Mouse (Mus musculus) ES-Bruce4 (cell line): Measurements from ENCODE around the gene Bcl7b. TPM values are rescaled to one million over a fixed set of nuclear protein-coding genes. Genes with fewer than 3 reads are reported as not detected.

Source experiments
- H3K27ac ChIP-seq: 2 replicates; pipeline ENCODE4 v1.5.1; 2012; ENCODE audit warnings: low read length, inconsistent platforms; ENCODE audit not compliant: insufficient read depth
- H3K27me3 ChIP-seq: 2 replicates; pipeline ENCODE4 v1.6.1; 2012; ENCODE audit warnings: mild to moderate bottlenecking, low read length, inconsistent platforms; ENCODE audit not compliant: control insufficient read depth, poor library complexity, insufficient read depth, severe bottlenecking
- H3K36me3 ChIP-seq: 2 replicates; pipeline ENCODE4 v1.6.1; 2012; ENCODE audit warnings: inconsistent platforms, mild to moderate bottlenecking, low read length, moderate library complexity; ENCODE audit not compliant: control insufficient read depth, poor library complexity, insufficient read depth, severe bottlenecking
- H3K4me1 ChIP-seq: one replicate; pipeline ENCODE4 v1.8.1; 2011; ENCODE audit warnings: low read length; ENCODE audit not compliant: control insufficient read depth, insufficient read depth
- H3K4me3 ChIP-seq: 2 replicates; pipeline ENCODE4 v1.5.1; 2011; ENCODE audit warnings: low read depth, mild to moderate bottlenecking, low read length
- H3K9ac ChIP-seq: 2 replicates; pipeline ENCODE4 v1.6.1; 2012; ENCODE audit warnings: low read depth, mild to moderate bottlenecking, inconsistent platforms; ENCODE audit not compliant: poor library complexity, severe bottlenecking
- H3K9me3 ChIP-seq: replicated peaks from 2 replicates; pipeline ENCODE4 v1.6.1; 2012; ENCODE audit warnings: mild to moderate bottlenecking, low read length, inconsistent platforms; ENCODE audit not compliant: control insufficient read depth, poor library complexity, insufficient read depth, severe bottlenecking
- CTCF ChIP-seq: IDR thresholded peaks from one replicate; pipeline ENCODE4 v1.8.1; 2011; ENCODE audit warnings: low read depth, low read length
- EP300 ChIP-seq: IDR thresholded peaks from 2 replicates; pipeline ENCODE4 v1.6.1; 2011; ENCODE audit warnings: low read depth, low read length; ENCODE audit not compliant: insufficient read depth
- POLR2A ChIP-seq: IDR thresholded peaks from one replicate; pipeline ENCODE4 v1.8.1; 2011; ENCODE audit warnings: low read length; ENCODE audit not compliant: insufficient read depth
- polyA plus RNA-seq: library from polyadenylated mRNA; stranded (reverse); fragments of >200 nt; gene quantifications from 2 replicates; pipeline ENCODE4 v1.2.4, GENCODE M21; 2011; ENCODE audit warnings: low read depth; ENCODE audit not compliant: missing spikeins, insufficient read depth, insufficient read length

The Bcl7b gene
- polyA plus RNA-seq, 1 experiment = 19.5 TPM

GRCm38 (mm10) chr5:135187349-135188213 is 19.5 kb downstream of the Bcl7b start:
- H3K4me1 ChIP-seq = no peaks in the 10 kb centered on the region
- no peaks in the 10 kb centered on the region for H3K27me3 ChIP-seq
- H3K9me3 ChIP-seq = no peaks in the 10 kb centered on the region
- H3K4me3 ChIP-seq = peak overlapping the region; percentile 78
- H3K27ac ChIP-seq = peak overlapping the region; percentile 42
- TF ChIP-seq CTCF (no peak), POLR2A (no peak), EP300 (no peak)
- H3K9ac ChIP-seq = peak overlapping the region; percentile 89
- peaks cover 17% of the 10 kb centered on the region for H3K36me3 ChIP-seq

GRCm38 (mm10) chr5:135188214-135188554 is 20.1 kb downstream of the Bcl7b start:
- Histone ChIP-seq H3K27ac (peak overlapping the region; percentile 8; the same call in 1 of the 2 replicates), H3K4me3 (peak overlapping the region; percentile 78), H3K4me1 (no peaks in the 10 kb centered on the region), H3K36me3 (peaks cover 22% of the 10 kb centered on the region), H3K9ac (peak overlapping the region; percentile 89), H3K9me3 (no peaks in the 10 kb centered on the region), H3K27me3 (no peaks in the 10 kb centered on the region)
- no peak for TF ChIP-seq EP300
- TF ChIP-seq POLR2A = no peak
- no peak for TF ChIP-seq CTCF

- H3K36me3 ChIP-seq = peaks cover 32% of the 10 kb centered on the region
- no peak overlapping the region for H3K27ac ChIP-seq
These were observed 21.4 kb downstream of the Bcl7b start for GRCm38 (mm10) chr5:135189281-135190022.

GRCm38 (mm10) chr5:135191620-135192019 is 23.5 kb downstream of the Bcl7b start:
- no peak overlapping the region for H3K4me3 ChIP-seq
- no peak for TF ChIP-seq CTCF
- no peak for TF ChIP-seq POLR2A
- no peak for TF ChIP-seq EP300
- no peaks in the 10 kb centered on the region for H3K4me1 ChIP-seq
- no peaks in the 10 kb centered on the region for H3K9me3 ChIP-seq
- peak overlapping the region; percentile 31; the same call in 1 of the 2 replicates for H3K9ac ChIP-seq
- H3K27me3 ChIP-seq = no peaks in the 10 kb centered on the region
- H3K36me3 ChIP-seq = peaks cover 51% of the 10 kb centered on the region
- no peak overlapping the region for H3K27ac ChIP-seq

More at GRCm38 (mm10) chr5:135189281-135190022, 21.4 kb downstream of the Bcl7b start:
- H3K4me3 ChIP-seq = no peak overlapping the region
- H3K9me3 ChIP-seq = no peaks in the 10 kb centered on the region
- TF ChIP-seq EP300 (no peak), POLR2A (no peak), CTCF (no peak)
- H3K27me3 ChIP-seq = no peaks in the 10 kb centered on the region
- peak overlapping the region; percentile 89 for H3K9ac ChIP-seq
- no peaks in the 10 kb centered on the region for H3K4me1 ChIP-seq

GRCm38 (mm10) chr5:135192431-135192830 is 24.3 kb downstream of the Bcl7b start:
- no peak overlapping the region for H3K9ac ChIP-seq
- TF ChIP-seq EP300 (no peak), POLR2A (no peak), CTCF (no peak)
- peaks cover 53% of the 10 kb centered on the region for H3K36me3 ChIP-seq
- H3K27ac ChIP-seq = no peak overlapping the region
- H3K4me3 ChIP-seq = no peak overlapping the region
- no peaks in the 10 kb centered on the region for H3K4me1 ChIP-seq
- H3K27me3 ChIP-seq = no peaks in the 10 kb centered on the region
- no peaks in the 10 kb centered on the region for H3K9me3 ChIP-seq
